Mouse (Mus musculus): ENCODE measurements at regions not wholly inside any gene's neighbourhood (a gene's known extent, or its start where the extent isn't known, plus 50 kb on each side); places are given as distances from the start of the nearest gene placed in this dataset.
A peak's percentile ranks its signal among the peaks of the same experiment; 100 is the strongest.

DNA sequence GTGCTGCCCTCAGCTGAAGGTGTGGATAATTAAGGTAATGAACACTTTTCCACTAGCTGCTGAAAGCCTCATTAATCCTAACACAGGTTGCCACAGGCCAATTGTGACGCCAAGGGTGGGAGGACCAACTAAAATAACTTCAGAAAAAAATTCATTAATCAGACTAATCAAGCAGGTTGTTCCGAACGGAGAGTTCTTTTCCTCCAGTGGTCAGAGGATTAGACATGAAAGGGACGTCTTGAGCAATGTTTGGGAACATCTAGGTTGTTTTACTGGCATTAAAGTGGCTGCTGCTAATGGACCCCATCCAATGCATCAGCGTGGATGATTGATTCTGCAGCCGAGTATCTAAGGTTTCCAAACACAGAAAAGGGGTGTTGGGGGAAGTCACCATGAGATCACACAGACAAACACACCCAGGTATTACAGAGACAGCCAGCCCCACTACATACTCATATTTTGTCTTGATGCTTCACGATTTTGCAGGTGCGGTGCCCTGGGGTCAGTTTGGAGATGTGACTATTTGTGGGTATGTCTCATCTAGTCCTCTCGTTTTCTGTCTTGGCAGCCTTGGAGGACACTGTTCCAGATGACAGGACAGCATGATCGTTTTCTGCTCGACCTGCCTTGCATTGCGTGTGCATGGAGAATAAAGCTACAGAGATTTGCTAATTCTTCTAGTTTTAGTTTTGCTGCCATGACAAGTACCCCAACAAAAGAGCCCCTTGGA, 164.0 kb downstream of the 4933412E24Rik start:
- no peak for ATAC-seq (replicated peaks; ENCODE audit: low FRiP score, low read depth)

DNA sequence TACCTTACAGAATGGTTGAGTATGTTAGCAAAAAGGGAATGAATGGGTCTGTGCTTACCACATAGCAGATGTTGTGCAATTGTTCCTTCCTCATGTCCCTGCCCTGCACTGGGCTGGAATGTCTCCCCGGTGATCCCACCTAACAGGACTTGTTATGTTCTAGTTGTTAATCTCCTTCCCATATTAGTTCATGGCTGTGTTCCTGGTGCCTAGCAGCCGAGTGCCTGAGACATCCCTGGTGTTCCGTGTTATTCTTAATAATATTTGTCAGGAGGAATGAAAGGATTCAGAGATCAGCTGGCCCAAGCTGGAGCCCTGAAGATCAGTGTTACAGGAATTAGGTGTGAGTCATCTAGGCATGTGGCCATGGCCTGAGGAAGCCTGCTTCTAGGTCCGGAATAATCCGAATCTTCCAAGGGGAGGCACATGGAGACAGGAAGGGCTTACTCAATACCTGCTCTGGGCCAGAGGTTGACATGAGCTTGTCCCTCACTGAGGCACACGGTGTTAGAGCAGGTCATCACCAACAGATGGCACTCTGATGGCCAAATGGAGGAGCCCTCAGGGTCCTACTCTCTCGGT, 171.2 kb downstream of the 4933412E24Rik start:
- H3K4me2 ChIP-seq (ENCODE audit: low read length), result no peak overlapping the region
- no peak for DNase-seq (ENCODE audit: low spot score)
- no peaks in the 10 kb centered on the region for H3K9me3 ChIP-seq (replicated peaks; ENCODE audit: low read length)
- H3K9ac ChIP-seq (ENCODE audit: low read depth, low read length), result no peak overlapping the region
- no peaks in the 10 kb centered on the region for H3K27me3 ChIP-seq (ENCODE audit: insufficient read depth, low read length)
- 76% methylated on average over 7 of the region's 7 CpGs for WGBS
- no peak for TF ChIP-seq CTCF (IDR thresholded peaks at IDR 0.05; ENCODE audit: low read depth)
- no peak for ATAC-seq (replicated peaks; ENCODE audit: low FRiP score, low read depth)
- no peaks in the 10 kb centered on the region for H3K36me3 ChIP-seq (ENCODE audit: insufficient read depth, low read length)
- no peaks in the 10 kb centered on the region for H3K4me1 ChIP-seq (replicated peaks; ENCODE audit: insufficient read depth, low read length)
- no peak overlapping the region for H3K27ac ChIP-seq
- no peak overlapping the region for H3K4me3 ChIP-seq (replicated peaks; ENCODE audit: low read depth, low read length)

More for the DNA sequence above, 164.0 kb downstream of the 4933412E24Rik start:
- DNase-seq (ENCODE audit: low spot score), result peak; percentile 29
- Histone ChIP-seq H3K4me2 (ENCODE audit: low read length) (no peak overlapping the region), H3K27me3 (ENCODE audit: insufficient read depth, low read length) (no peaks in the 10 kb centered on the region), H3K4me1 (replicated peaks; ENCODE audit: insufficient read depth, low read length) (no peaks in the 10 kb centered on the region), H3K27ac (no peak overlapping the region), H3K4me3 (replicated peaks; ENCODE audit: low read depth, low read length) (no peak overlapping the region), H3K9ac (ENCODE audit: low read depth, low read length) (no peak overlapping the region), H3K9me3 (replicated peaks; ENCODE audit: low read length) (no peaks in the 10 kb centered on the region), H3K36me3 (ENCODE audit: insufficient read depth, low read length) (no peaks in the 10 kb centered on the region)
- no peak for TF ChIP-seq CTCF (IDR thresholded peaks at IDR 0.05; ENCODE audit: low read depth)
- 37% methylated on average over 12 of the region's 12 CpGs for WGBS

DNA sequence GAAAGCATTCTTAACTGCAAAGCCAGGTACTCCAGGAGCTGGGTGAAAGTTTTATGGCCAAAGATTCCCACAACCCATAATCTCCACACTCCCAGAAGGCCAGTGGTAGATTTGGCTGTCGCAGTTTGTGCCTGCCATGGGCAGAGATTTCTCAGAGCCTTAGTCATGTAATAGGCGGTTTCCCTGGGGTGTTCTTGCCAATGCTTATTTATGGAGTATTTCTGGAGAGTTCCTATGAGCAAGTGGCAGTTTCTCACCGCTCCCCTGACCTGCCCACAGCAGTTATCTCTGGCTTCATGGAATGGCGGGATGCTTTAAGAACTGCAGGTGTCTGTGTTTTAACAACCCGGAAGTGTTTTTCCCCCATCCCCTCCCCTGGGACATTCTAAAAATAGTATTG, 179.8 kb downstream of the 4933412E24Rik start:
- ATAC-seq (replicated peaks; ENCODE audit: low FRiP score, low read depth) (no peak), DNase-seq (ENCODE audit: low spot score) (no peak)
- Histone ChIP-seq H3K4me3 (replicated peaks; ENCODE audit: low read depth, low read length) (no peak overlapping the region), H3K9me3 (replicated peaks; ENCODE audit: low read length) (no peaks in the 10 kb centered on the region), H3K27ac (no peak overlapping the region), H3K36me3 (ENCODE audit: insufficient read depth, low read length) (no peaks in the 10 kb centered on the region), H3K9ac (ENCODE audit: low read depth, low read length) (no peak overlapping the region), H3K4me1 (replicated peaks; ENCODE audit: insufficient read depth, low read length) (no peaks in the 10 kb centered on the region), H3K27me3 (ENCODE audit: insufficient read depth, low read length) (no peaks in the 10 kb centered on the region), H3K4me2 (ENCODE audit: low read length) (no peak overlapping the region)
- 52% methylated on average over 5 of the region's 5 CpGs for WGBS
- TF ChIP-seq CTCF (IDR thresholded peaks at IDR 0.05; ENCODE audit: low read depth), result no peak

DNA sequence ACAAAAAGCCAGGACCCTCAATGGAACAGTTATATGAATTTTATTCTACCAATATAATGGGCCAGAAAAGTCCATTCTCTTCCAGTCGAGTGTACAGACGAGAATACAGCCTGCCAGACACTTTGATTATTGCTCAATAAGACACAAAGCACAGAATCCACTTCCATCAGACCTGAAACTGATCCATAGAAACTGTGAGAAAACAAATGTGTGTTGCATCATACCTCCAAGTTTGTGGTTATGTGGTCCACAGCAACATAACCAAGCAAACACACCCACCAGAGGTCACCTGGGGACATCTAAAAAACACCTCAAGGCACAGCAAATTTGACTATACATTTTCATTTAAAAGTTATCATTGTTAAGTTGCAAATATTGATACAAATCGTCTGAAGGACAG, 183.2 kb downstream of the 4933412E24Rik start:
- Histone ChIP-seq H3K4me3 (replicated peaks; ENCODE audit: low read depth, low read length) (no peak overlapping the region), H3K4me1 (replicated peaks; ENCODE audit: insufficient read depth, low read length) (0 out of 2 replicates have a peak, but pooled peaks cover 1% of the 10 kb centered on the region), H3K9ac (ENCODE audit: low read depth, low read length) (no peak overlapping the region), H3K36me3 (ENCODE audit: insufficient read depth, low read length) (no peaks in the 10 kb centered on the region), H3K9me3 (replicated peaks; ENCODE audit: low read length) (no peaks in the 10 kb centered on the region), H3K4me2 (ENCODE audit: low read length) (no peak overlapping the region), H3K27ac (no peak overlapping the region), H3K27me3 (ENCODE audit: insufficient read depth, low read length) (no peaks in the 10 kb centered on the region)
- WGBS, result 89% methylated on average over 3 of the region's 3 CpGs
- no peak for TF ChIP-seq CTCF (IDR thresholded peaks at IDR 0.05; ENCODE audit: low read depth)
- DNase-seq (ENCODE audit: low spot score) (no peak), ATAC-seq (replicated peaks; ENCODE audit: low FRiP score, low read depth) (no peak)

DNA sequence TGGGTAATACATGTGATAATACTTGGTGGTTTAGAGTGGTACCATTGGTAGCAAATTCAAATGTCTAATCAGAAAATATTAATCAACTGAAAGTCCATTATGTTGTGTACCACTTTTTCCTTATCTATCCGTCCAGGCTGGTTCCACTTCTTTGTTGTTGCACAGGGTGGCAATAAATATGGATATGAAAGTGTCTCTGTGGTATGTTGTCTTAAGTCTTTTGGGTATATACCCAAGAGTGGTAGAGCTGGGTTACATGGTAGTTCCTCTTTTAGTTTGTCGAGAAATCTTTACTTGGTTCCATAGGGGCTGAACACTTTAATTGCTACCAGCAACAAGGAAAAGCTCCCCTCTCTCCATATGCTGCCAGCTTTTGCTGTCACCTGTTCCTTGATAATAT, 184.9 kb downstream of the 4933412E24Rik start:
- H3K4me3 ChIP-seq (replicated peaks; ENCODE audit: low read depth, low read length), result no peak overlapping the region
- TF ChIP-seq CTCF (IDR thresholded peaks at IDR 0.05; ENCODE audit: low read depth), result no peak
- H3K27me3 ChIP-seq (ENCODE audit: insufficient read depth, low read length), result no peaks in the 10 kb centered on the region
- peaks cover 12% of the 10 kb centered on the region for H3K4me1 ChIP-seq (replicated peaks; ENCODE audit: insufficient read depth, low read length)
- H3K4me2 ChIP-seq (ENCODE audit: low read length), result no peak overlapping the region
- no peak for DNase-seq (ENCODE audit: low spot score)
- no peak overlapping the region for H3K27ac ChIP-seq
- H3K9me3 ChIP-seq (replicated peaks; ENCODE audit: low read length), result no peaks in the 10 kb centered on the region
- no peaks in the 10 kb centered on the region for H3K36me3 ChIP-seq (ENCODE audit: insufficient read depth, low read length)
- no peak overlapping the region for H3K9ac ChIP-seq (ENCODE audit: low read depth, low read length)
- 73% methylated on average over 2 of the region's 2 CpGs for WGBS
- no peak for ATAC-seq (replicated peaks; ENCODE audit: low FRiP score, low read depth)

DNA sequence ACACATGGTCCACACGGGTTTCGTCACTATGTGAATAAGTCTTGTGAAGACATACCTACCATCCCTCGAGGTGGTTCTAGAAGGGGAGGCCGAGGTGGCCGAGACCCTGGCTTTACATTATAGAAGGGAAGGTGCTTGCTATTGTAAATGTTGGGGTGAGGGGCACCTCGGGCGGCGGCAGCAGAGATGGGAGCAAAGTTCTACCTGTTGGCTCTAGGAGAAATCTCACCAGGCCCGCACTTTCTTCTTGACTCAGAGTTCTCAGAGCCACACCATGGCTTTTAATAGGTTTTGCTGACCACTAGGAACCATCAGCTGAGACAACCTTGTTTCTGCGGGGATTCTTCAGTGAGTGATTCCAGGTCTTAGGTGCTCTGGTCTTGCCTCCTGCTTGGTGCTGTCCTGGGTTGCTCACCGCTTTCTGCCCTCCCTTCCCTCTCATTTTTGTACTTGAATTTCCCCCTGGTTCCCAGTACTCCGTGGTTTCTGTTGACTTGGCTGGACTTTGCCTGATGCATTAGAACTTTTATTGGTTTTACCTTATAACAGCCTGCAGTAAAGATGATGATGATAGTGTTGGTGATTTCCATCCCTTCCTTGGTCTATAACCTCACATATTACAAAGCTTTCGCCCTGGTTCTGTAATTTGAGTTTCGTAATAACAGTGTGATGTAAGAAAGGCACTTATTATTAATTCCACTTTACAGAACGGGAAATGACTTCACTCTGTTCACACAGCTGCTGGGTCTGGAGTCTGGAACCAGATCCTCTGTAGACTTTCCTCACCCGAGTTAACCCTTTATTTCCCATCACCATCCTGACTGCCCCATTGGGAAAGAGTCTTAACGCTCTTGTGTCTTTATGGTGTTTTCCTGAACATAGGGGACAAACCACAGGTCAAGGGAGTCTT, 185.6 kb downstream of the 4933412E24Rik start:
- no peak overlapping the region for H3K4me2 ChIP-seq (ENCODE audit: low read length)
- no peak overlapping the region for H3K9ac ChIP-seq (ENCODE audit: low read depth, low read length)
- no peaks in the 10 kb centered on the region for H3K9me3 ChIP-seq (replicated peaks; ENCODE audit: low read length)
- ATAC-seq (replicated peaks; ENCODE audit: low FRiP score, low read depth) (no peak), DNase-seq (ENCODE audit: low spot score) (no peak)
- H3K27ac ChIP-seq, result no peak overlapping the region
- 81% methylated on average over 17 of the region's 17 CpGs for whole genome bisulfite sequencing
- no peak for TF ChIP-seq CTCF (IDR thresholded peaks at IDR 0.05; ENCODE audit: low read depth)
- no peaks in the 10 kb centered on the region for H3K27me3 ChIP-seq (ENCODE audit: insufficient read depth, low read length)
- no peaks in the 10 kb centered on the region for H3K36me3 ChIP-seq (ENCODE audit: insufficient read depth, low read length)
- H3K4me1 ChIP-seq (replicated peaks; ENCODE audit: insufficient read depth, low read length), result peaks cover 15% of the 10 kb centered on the region
- no peak overlapping the region for H3K4me3 ChIP-seq (replicated peaks; ENCODE audit: low read depth, low read length)
